Mouse (Mus musculus) hindbrain, embryonic 13.5 days (tissue): Measurements from ENCODE around the gene Col16a1. TPM values are rescaled to one million over a fixed set of nuclear protein-coding genes. Genes with fewer than 3 reads are reported as not detected.
A peak's percentile ranks its signal among the peaks of the same experiment; 100 is the strongest.

Experiments used
- ATAC-seq: fragments of 200-750 bp; cut with Nextera tagmentation; 2 replicates; pipeline ENCODE4 v1.8.0; 2017; ENCODE audit warnings: moderate TSS enrichment; ENCODE audit not compliant: low FRiP score
- H3K27ac ChIP-seq: fragments of 300-500 bp; sonication (generic); 2 replicates; pipeline ENCODE4 v1.5.1; 2015; ENCODE audit warnings: inconsistent platforms, mild to moderate bottlenecking, moderate library complexity
- H3K27me3 ChIP-seq: fragments of 300-500 bp; sonication (generic); 2 replicates; pipeline ENCODE4 v1.6.1; 2015; ENCODE audit warnings: mild to moderate bottlenecking, inconsistent platforms
- H3K36me3 ChIP-seq: fragments of 300-500 bp; sonication (generic); 2 replicates; pipeline ENCODE4 v1.6.1; 2015; ENCODE audit warnings: mild to moderate bottlenecking, inconsistent platforms
- H3K4me1 ChIP-seq: fragments of 300-500 bp; sonication (generic); replicated peaks from 2 replicates; pipeline ENCODE4 v1.6.1; 2015; ENCODE audit warnings: inconsistent platforms
- H3K4me2 ChIP-seq: fragments of 300-500 bp; sonication (generic); 2 replicates; pipeline ENCODE4 v1.6.1; 2015; ENCODE audit warnings: inconsistent platforms, mild to moderate bottlenecking, moderate library complexity
- H3K4me3 ChIP-seq: fragments of 300-500 bp; sonication (generic); 2 replicates; pipeline ENCODE4 v1.5.1; 2015; ENCODE audit warnings: mild to moderate bottlenecking, inconsistent platforms
- H3K9ac ChIP-seq: fragments of 300-500 bp; sonication (generic); 2 replicates; pipeline ENCODE4 v1.6.1; 2015; ENCODE audit warnings: mild to moderate bottlenecking, inconsistent platforms
- H3K9me3 ChIP-seq: fragments of 300-500 bp; sonication (generic); 2 replicates; pipeline ENCODE4 v1.6.1; 2016; ENCODE audit warnings: inconsistent platforms
- WGBS: fragments of 180-500 bp; shearing (Covaris S2); methylation state at CpG from one replicate; pipeline ENCODE4 v1.1.7; 2015; 5-methylcytosine and 5-hydroxymethylcytosine counted together
- polyA plus RNA-seq: library from polyadenylated mRNA; unstranded; fragments of >200 nt; fragmentation: Nextera tagmentation; extraction: Ambion mirVana; gene quantifications from 2 replicates; pipeline ENCODE4 v1.2.1, GENCODE M21; 2015

Col16a1 gene
- polyA plus RNA-seq, 1 experiment from 2014 or later, result 5.8 TPM

- Histone ChIP-seq H3K4me1 (peaks cover 30% of the 10 kb centered on the region), H3K9ac (no peak overlapping the region), H3K27ac (no peak overlapping the region), H3K9me3 (no peaks in the 10 kb centered on the region), H3K4me3 (no peak overlapping the region), H3K36me3 (no peaks in the 10 kb centered on the region), H3K4me2 (no peak overlapping the region), H3K27me3 (peaks cover 20% of the 10 kb centered on the region)
- 87% methylated on average over 4 of the region's 4 CpGs for WGBS
- no peak for ATAC-seq
Observed at GRCm38 (mm10) chr4:130073367-130073766, 25.7 kb downstream of the Col16a1 start.

- Histone ChIP-seq H3K4me3 (no peak overlapping the region), H3K36me3 (no peaks in the 10 kb centered on the region), H3K27me3 (peaks cover 29% of the 10 kb centered on the region), H3K9me3 (no peaks in the 10 kb centered on the region), H3K27ac (no peak overlapping the region), H3K9ac (no peak overlapping the region), H3K4me1 (peaks cover 41% of the 10 kb centered on the region), H3K4me2 (no peak overlapping the region)
- WGBS, result 70% methylated on average over 17 of the region's 17 CpGs
- ATAC-seq, result no peak
Observed at GRCm38 (mm10) chr4:130074761-130075515, 27.3 kb downstream of the Col16a1 start.

DNA sequence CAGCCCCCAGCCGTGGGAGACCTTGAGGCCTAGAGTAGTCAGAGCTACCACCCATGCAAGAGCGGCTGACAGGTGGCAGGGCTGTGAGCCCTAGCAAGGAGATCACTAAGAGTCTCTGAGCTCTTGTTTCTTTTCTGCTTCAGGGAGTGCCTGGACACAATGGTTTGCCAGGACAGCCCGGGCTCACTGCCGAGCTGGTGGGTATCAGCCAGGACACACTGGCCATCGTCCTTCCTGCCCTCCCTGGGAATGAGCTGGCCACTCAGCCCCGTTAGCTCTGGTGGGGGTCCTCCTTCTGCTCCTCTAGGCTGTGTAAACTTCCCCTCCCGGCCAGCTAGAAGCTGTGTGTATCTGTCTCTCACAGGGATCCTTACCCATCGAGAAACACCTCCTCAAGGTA is 29.2 kb downstream of the Col16a1 start:
- Histone ChIP-seq H3K9ac (0 out of 2 replicates have a peak overlapping the region, but pooled peaks have one; percentile 13), H3K4me3 (no peak overlapping the region), H3K27ac (no peak overlapping the region), H3K9me3 (no peaks in the 10 kb centered on the region), H3K4me1 (peaks cover 50% of the 10 kb centered on the region), H3K4me2 (no peak overlapping the region), H3K27me3 (peaks cover 31% of the 10 kb centered on the region), H3K36me3 (no peaks in the 10 kb centered on the region)
- no peak for ATAC-seq
- WGBS, result 51% methylated on average over 8 of the region's 8 CpGs

- Histone ChIP-seq H3K27ac (no peak overlapping the region), H3K9me3 (no peaks in the 10 kb centered on the region), H3K4me1 (peaks cover 61% of the 10 kb centered on the region), H3K36me3 (no peaks in the 10 kb centered on the region), H3K27me3 (peaks cover 35% of the 10 kb centered on the region), H3K9ac (0 out of 2 replicates have a peak overlapping the region, but pooled peaks have one; percentile 8), H3K4me2 (no peak overlapping the region), H3K4me3 (no peak overlapping the region)
- 63% methylated on average over 17 of the region's 17 CpGs for WGBS
- ATAC-seq, result no peak
Observed at GRCm38 (mm10) chr4:130078816-130079485, 31.3 kb downstream of the Col16a1 start.

- Histone ChIP-seq H3K27me3 (peaks cover 35% of the 10 kb centered on the region), H3K4me1 (peaks cover 66% of the 10 kb centered on the region), H3K9me3 (no peaks in the 10 kb centered on the region), H3K4me3 (no peak overlapping the region), H3K27ac (no peak overlapping the region), H3K4me2 (no peak overlapping the region), H3K36me3 (no peaks in the 10 kb centered on the region), H3K9ac (no peak overlapping the region)
- 59% methylated on average over 3 of the region's 3 CpGs for WGBS
- ATAC-seq, result no peak
Observed at GRCm38 (mm10) chr4:130079521-130079920, 31.9 kb downstream of the Col16a1 start.

DNA sequence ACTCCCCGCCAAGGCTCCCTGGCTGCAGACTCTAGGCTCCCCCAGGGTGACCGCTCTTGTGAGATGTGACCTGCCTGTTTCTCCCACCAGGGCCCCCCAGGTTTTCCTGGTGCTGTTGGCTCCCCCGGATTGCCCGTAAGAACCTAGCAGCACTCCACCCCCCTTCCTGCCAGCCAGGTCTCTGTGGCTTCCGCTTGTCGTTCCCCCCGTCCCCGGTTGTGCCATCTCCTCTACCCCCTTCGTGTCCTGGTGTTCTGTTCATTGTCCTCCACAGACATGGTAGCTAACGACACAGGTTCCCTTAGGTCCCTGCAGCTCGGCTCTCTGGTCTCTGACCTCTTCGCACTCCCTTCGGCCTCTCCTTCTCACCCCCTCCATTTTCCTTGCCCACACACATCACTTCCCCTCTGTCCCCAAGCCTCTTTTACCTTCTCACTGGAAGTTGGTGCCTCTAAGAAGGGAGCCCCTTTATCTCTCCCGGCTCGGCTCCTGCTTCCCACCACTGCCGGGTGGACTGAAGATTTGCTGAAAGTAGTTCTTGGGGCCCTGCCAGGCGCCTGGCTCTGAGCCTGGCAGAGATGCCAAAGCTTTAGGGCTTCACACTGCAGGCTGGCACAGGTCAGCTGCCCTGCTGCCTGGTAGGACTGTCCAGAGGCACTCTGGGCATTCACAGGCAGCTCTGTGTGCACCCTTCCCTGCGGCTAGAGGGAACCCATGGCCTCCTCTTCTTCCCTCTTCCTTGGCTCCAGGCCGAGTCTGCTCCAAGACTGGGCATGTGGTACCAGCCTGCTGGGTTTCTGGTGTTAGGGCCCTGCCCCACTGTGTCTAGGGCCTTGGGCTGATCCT is 33.9 kb downstream of the Col16a1 start:
- Histone ChIP-seq H3K9me3 (no peaks in the 10 kb centered on the region), H3K4me3 (no peak overlapping the region), H3K9ac (peak overlapping the region; percentile 13; the same call in 1 of the 2 replicates), H3K4me1 (peaks cover 52% of the 10 kb centered on the region), H3K4me2 (no peak overlapping the region), H3K36me3 (no peaks in the 10 kb centered on the region), H3K27ac (no peak overlapping the region), H3K27me3 (peaks cover 40% of the 10 kb centered on the region)
- ATAC-seq, result peak; percentile 37
- WGBS, result 70% methylated on average over 18 of the region's 19 CpGs

DNA sequence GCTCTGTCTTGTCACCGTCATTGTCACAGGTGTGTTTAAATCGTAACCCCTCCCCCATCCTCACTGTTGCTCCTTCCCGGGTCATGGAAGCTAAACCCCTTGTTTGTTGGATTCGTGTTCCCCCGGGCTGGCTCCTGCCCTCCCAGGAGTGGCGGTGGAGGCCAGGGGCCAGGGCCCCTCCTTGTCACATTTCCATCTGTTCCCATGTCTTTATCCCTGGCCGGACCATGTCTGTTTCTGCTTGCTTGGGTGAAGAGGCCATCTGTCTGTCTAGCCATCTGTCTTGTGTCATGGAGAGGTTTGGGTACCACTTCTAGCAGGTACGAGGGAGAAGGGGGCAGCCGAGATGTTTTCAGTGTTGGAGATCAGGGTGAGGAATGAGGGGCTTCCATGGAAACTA is 34.6 kb downstream of the Col16a1 start:
- Histone ChIP-seq H3K27ac (no peak overlapping the region), H3K4me2 (no peak overlapping the region), H3K4me3 (no peak overlapping the region), H3K9me3 (no peaks in the 10 kb centered on the region), H3K4me1 (peaks cover 48% of the 10 kb centered on the region), H3K36me3 (no peaks in the 10 kb centered on the region), H3K27me3 (peaks cover 41% of the 10 kb centered on the region), H3K9ac (no peak overlapping the region)
- WGBS, result 51% methylated on average over 9 of the region's 9 CpGs
- ATAC-seq, result no peak

DNA sequence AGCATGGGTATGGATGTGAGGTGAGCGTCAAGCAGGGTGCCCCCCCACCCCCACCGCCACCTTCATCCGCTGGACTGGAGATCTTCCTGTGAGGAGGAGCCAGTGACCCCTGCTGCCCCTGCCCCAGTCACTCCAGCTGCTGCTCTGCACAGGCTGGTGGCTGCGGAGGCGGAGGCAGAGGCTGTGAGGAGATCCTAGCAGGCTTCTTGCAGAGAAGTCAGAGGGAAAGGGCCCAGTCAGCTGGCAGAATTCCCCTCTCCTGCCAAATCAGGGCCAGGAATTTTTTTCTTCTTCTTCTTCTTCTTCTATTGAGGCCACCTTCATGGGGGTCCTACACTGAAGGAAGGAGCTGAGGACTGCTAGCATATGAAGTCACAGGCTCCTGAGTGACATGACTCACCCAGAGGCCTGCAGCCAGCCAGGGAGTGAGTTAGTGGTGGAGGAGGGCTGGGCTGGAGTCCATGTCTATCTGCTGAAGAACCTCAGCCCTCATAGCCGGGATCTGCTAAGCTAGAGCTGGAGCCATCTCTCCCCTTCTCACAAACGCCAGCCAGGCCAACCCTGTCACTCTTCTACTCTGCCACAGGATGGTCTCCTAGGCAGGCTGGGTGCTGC is 36.8 kb downstream of the Col16a1 start:
- no peaks in the 10 kb centered on the region for H3K9me3 ChIP-seq
- 42% methylated on average over 7 of the region's 7 CpGs for WGBS

GRCm38 (mm10) chr4:130085246-130085820 is 37.7 kb downstream of the Col16a1 start:
- WGBS, result 62% methylated on average over 12 of the region's 12 CpGs

More for the DNA sequence above, 36.8 kb downstream of the Col16a1 start:
- no peak for ATAC-seq
- Histone ChIP-seq H3K4me2 (no peak overlapping the region), H3K27me3 (peaks cover 39% of the 10 kb centered on the region), H3K4me3 (no peak overlapping the region), H3K36me3 (no peaks in the 10 kb centered on the region), H3K27ac (no peak overlapping the region), H3K9ac (peak overlapping the region; percentile 43; the same call in 1 of the 2 replicates), H3K4me1 (peaks cover 38% of the 10 kb centered on the region)

DNA sequence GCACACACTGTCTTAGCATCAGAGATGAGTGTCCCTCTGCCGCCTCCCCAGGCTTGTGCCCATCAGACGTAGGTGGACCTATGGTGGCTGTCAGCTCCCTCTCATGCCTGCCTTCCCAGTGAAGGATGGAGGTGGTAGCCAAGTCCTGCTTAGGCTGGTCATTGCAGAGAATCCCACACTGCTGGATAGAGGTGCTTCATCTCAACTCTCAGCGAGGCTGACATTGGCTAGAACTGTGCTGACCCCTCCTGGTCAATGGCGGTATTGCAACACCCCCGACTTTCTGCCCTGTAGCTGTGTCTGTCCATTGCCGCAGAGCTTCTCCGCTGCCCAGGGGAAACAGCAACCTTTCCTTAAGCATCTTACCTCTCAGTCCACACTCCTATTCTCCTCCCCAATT is 39.7 kb downstream of the Col16a1 start:
- H3K9me3 ChIP-seq, result no peaks in the 10 kb centered on the region
- no peak overlapping the region for H3K4me3 ChIP-seq
- no peaks in the 10 kb centered on the region for H3K36me3 ChIP-seq
- peaks cover 22% of the 10 kb centered on the region for H3K4me1 ChIP-seq
- H3K27me3 ChIP-seq, result peaks cover 40% of the 10 kb centered on the region
- H3K9ac ChIP-seq, result no peak overlapping the region
- no peak overlapping the region for H3K4me2 ChIP-seq
- ATAC-seq, result peak; percentile 41
- WGBS, result 18% methylated on average over 7 of the region's 7 CpGs
- H3K27ac ChIP-seq, result no peak overlapping the region

More at GRCm38 (mm10) chr4:130085246-130085820, 37.7 kb downstream of the Col16a1 start:
- no peak for ATAC-seq
- Histone ChIP-seq H3K9ac (no peak overlapping the region), H3K36me3 (no peaks in the 10 kb centered on the region), H3K27me3 (peaks cover 40% of the 10 kb centered on the region), H3K4me1 (peaks cover 36% of the 10 kb centered on the region), H3K9me3 (no peaks in the 10 kb centered on the region), H3K4me2 (no peak overlapping the region), H3K27ac (no peak overlapping the region), H3K4me3 (no peak overlapping the region)

DNA sequence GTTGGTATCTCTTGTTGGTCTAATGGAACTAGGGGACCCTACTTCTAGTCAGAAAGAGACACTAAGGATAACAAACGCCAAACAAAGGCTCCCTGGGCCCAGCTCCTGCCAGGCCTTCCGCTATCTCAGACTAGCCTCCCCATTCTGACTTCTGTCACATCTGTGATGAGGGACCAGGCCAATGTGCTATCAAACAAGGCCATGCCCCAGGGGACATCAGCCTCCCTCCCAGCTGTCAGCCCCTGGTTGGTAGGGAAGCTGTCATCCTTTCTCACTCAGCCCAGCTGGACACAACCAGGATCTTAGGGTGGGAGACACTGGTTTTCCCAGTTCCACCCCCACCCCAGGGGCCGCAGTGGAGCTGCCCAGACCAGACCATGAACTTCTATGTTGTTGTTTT is 47.5 kb downstream of the Col16a1 start:
- no peak for ATAC-seq
- Histone ChIP-seq H3K4me1 (peaks cover 17% of the 10 kb centered on the region), H3K9ac (0 out of 2 replicates have a peak overlapping the region, but pooled peaks have one; percentile 46), H3K27me3 (peaks cover 25% of the 10 kb centered on the region; the same call in 1 of the 2 replicates), H3K4me2 (no peak overlapping the region), H3K9me3 (no peaks in the 10 kb centered on the region), H3K36me3 (no peaks in the 10 kb centered on the region), H3K4me3 (no peak overlapping the region), H3K27ac (no peak overlapping the region)
- 26% methylated on average over 3 of the region's 3 CpGs for WGBS
